Mouse (Mus musculus) hindbrain, embryonic 14.5 days (tissue): ENCODE measurements around the gene Atpif1. TPM values are rescaled to one million over a fixed set of nuclear protein-coding genes. Genes with fewer than 3 reads are reported as not detected.
A peak's percentile ranks its signal among the peaks of the same experiment; 100 is the strongest.

Source experiments
- ATAC-seq: fragments of 200-750 bp; cut with Nextera tagmentation; 2 replicates; pipeline ENCODE4 v1.8.0; 2017; ENCODE audit warnings: moderate number of reproducible peaks, mild to moderate bottlenecking, moderate TSS enrichment, moderate library complexity; ENCODE audit not compliant: low FRiP score
- DNase-seq: peaks from one replicate; pipeline ENCODE4 v3.0.0-alpha.2; 2015; ENCODE audit warnings: low spot score
- H3K27ac ChIP-seq: fragments of 300-500 bp; sonication (generic); 2 replicates; pipeline ENCODE4 v1.5.1; 2014; ENCODE audit warnings: mild to moderate bottlenecking, moderate library complexity
- H3K27me3 ChIP-seq: fragments of 300-500 bp; sonication (generic); 2 replicates; pipeline ENCODE4 v1.6.1; 2014; ENCODE audit warnings: mild to moderate bottlenecking, low read length, mixed read lengths; ENCODE audit not compliant: control insufficient read depth, insufficient read depth
- H3K36me3 ChIP-seq: fragments of 300-500 bp; sonication (generic); replicated peaks from 2 replicates; pipeline ENCODE4 v1.6.1; 2014; ENCODE audit not compliant: control insufficient read depth, insufficient read depth
- H3K4me1 ChIP-seq: fragments of 300-500 bp; sonication (generic); replicated peaks from 2 replicates; pipeline ENCODE4 v1.6.1; 2014; ENCODE audit warnings: antibody characterized with exemption, low read length, mixed read lengths; ENCODE audit not compliant: control insufficient read depth, insufficient read depth
- H3K4me2 ChIP-seq: fragments of 300-500 bp; sonication (generic); replicated peaks from 2 replicates; pipeline ENCODE4 v1.6.1; 2014; ENCODE audit warnings: mild to moderate bottlenecking, moderate library complexity
- H3K4me3 ChIP-seq: fragments of 300-500 bp; sonication (generic); replicated peaks from 2 replicates; pipeline ENCODE4 v1.5.1; 2014; ENCODE audit warnings: mild to moderate bottlenecking, low read length
- H3K9ac ChIP-seq: fragments of 300-500 bp; sonication (generic); 2 replicates; pipeline ENCODE4 v1.6.1; 2014
- H3K9me3 ChIP-seq: fragments of 300-500 bp; sonication (generic); 2 replicates; pipeline ENCODE4 v1.6.1; 2016; ENCODE audit warnings: low read length; ENCODE audit not compliant: control insufficient read depth
- WGBS: fragments of 180-500 bp; shearing (Covaris S2); extraction: QIAGEN DNeasy Blood & Tissue Kit; methylation state at CpG from one replicate; pipeline ENCODE4 v1.1.7; 2014; 5-methylcytosine and 5-hydroxymethylcytosine counted together
- polyA plus RNA-seq: library from polyadenylated mRNA; unstranded; fragments of >200 nt; fragmentation: Nextera tagmentation; extraction: Ambion mirVana; gene quantifications from 2 replicates; pipeline ENCODE4 v1.2.1, GENCODE M21; 2014

Gene Atpif1
- polyA plus RNA-seq: 1,422 and 1,589 TPM in 2 replicates

- H3K9me3 ChIP-seq: no peaks in the 10 kb centered on the region
- ATAC-seq: peak; percentile 92
- peak within 1 kb of the TSS; percentile 97 for H3K9ac ChIP-seq
- H3K4me2 ChIP-seq: peak within 1 kb of the TSS; percentile 70
- no peaks in the 10 kb centered on the region for H3K27me3 ChIP-seq
- peaks cover 32% of the 10 kb centered on the region for H3K4me1 ChIP-seq
- WGBS: under 1% methylated on average over 63 of the region's 63 CpGs
- DNase-seq: peak; percentile 93
- H3K27ac ChIP-seq: peak within 1 kb of the TSS; percentile 98
- H3K4me3 ChIP-seq: peak within 1 kb of the TSS; percentile 81
- H3K36me3 ChIP-seq: peaks cover 21% of the 10 kb centered on the region
These were observed at the start of gene Atpif1 for GRCm38 (mm10) chr4:132532981-132533916. Atpif1 (minus strand) TSS chr4:132533659.

GRCm38 (mm10) chr4:132574809-132575347 is 41.4 kb upstream of the Atpif1 start:
- H3K9me3 ChIP-seq: no peaks in the 10 kb centered on the region
- DNase-seq (no peak), ATAC-seq (no peak)
- H3K4me3 ChIP-seq: no peak overlapping the region
- H3K9ac ChIP-seq: no peak overlapping the region
- H3K27me3 ChIP-seq: no peaks in the 10 kb centered on the region
- H3K4me1 ChIP-seq: no peaks in the 10 kb centered on the region
- WGBS: 85% methylated on average over 1 of the region's 1 CpGs
- no peaks in the 10 kb centered on the region for H3K36me3 ChIP-seq
- H3K4me2 ChIP-seq: no peak overlapping the region
- H3K27ac ChIP-seq: no peak overlapping the region

DNA sequence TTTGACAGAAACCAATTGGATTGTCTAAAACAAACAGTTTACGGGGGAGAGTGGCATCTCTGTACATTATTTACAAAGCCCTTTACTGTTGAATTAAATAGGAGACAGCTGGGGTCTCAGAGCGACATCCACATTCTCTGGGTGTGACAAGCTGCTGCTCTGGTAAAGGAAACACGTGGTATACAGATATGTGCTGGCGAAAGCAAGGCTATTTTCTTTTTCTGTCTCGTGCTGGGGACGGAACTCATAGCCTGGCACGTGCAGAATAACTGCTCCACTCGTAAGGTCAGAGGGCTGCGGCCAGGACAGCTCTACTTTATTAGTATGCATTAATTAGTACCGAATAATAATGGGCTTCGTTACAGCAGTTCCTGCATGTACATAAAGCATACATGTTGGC is 39.9 kb upstream of the Atpif1 start:
- H3K4me1 ChIP-seq: no peaks in the 10 kb centered on the region
- DNase-seq (no peak), ATAC-seq (no peak)
- H3K4me2 ChIP-seq: no peak overlapping the region
- no peaks in the 10 kb centered on the region for H3K36me3 ChIP-seq
- no peaks in the 10 kb centered on the region for H3K27me3 ChIP-seq
- WGBS: 73% methylated on average over 11 of the region's 11 CpGs
- H3K27ac ChIP-seq: no peak overlapping the region
- no peaks in the 10 kb centered on the region for H3K9me3 ChIP-seq
- H3K4me3 ChIP-seq: no peak overlapping the region
- H3K9ac ChIP-seq: no peak overlapping the region

- Histone ChIP-seq H3K9me3 (no peaks in the 10 kb centered on the region), H3K36me3 (no peaks in the 10 kb centered on the region), H3K9ac (no peak overlapping the region), H3K27ac (no peak overlapping the region), H3K27me3 (no peaks in the 10 kb centered on the region), H3K4me1 (no peaks in the 10 kb centered on the region), H3K4me2 (no peak overlapping the region), H3K4me3 (no peak overlapping the region)
- DNase-seq (no peak), ATAC-seq (no peak)
- 84% methylated on average over 9 of the region's 9 CpGs for WGBS
These were observed 37.7 kb upstream of the Atpif1 start for GRCm38 (mm10) chr4:132571190-132571589.

DNA sequence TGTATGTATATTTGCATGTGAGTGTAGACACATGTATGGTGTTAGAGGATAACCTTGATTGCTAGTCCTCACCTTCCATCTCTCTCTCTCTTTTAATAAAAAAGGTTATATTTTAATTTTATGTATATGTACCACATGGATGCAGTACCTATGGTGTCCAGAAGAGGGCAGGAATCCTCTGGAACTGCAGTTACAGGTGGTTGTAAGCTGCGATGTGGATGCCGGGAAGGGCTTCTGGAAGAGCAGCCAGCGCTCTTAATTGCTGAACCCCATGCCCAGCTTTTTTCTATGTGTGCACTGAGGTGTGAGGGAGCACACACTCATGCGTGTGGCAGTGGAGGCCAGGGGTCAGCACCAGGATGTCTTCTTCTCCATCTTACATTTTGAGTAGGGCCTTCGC is 35.7 kb upstream of the Atpif1 start:
- 82% methylated on average over 5 of the region's 5 CpGs for WGBS
- Histone ChIP-seq H3K4me2 (no peak overlapping the region), H3K4me1 (no peaks in the 10 kb centered on the region), H3K27ac (no peak overlapping the region), H3K4me3 (no peak overlapping the region), H3K9me3 (no peaks in the 10 kb centered on the region), H3K36me3 (no peaks in the 10 kb centered on the region), H3K27me3 (no peaks in the 10 kb centered on the region), H3K9ac (no peak overlapping the region)
- DNase-seq (no peak), ATAC-seq (no peak)

DNA sequence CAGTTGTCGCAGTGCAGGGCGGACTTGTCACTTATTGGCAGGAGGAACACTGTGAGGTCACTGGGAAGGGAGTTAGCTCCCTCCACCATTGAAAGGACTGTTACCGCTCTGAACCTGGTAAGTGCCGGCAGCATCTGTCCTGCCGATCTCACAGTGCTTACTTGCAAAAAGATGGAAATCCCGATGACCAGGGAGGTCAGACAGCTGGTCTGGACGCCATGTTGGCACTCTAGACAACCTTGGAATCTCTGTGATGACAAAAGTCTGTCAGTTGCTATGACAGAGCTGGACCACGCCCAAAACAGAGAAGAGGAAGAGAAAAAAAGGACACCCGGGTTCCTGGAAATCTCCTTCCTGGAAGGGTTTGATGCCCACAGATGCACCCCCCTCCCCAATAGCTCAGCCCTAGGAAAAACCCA is 33.9 kb upstream of the Atpif1 start:
- H3K9me3 ChIP-seq: no peaks in the 10 kb centered on the region
- DNase-seq (no peak), ATAC-seq (no peak)
- no peak overlapping the region for H3K4me2 ChIP-seq
- H3K36me3 ChIP-seq: no peaks in the 10 kb centered on the region
- no peaks in the 10 kb centered on the region for H3K27me3 ChIP-seq
- H3K27ac ChIP-seq: no peak overlapping the region
- H3K9ac ChIP-seq: no peak overlapping the region
- no peaks in the 10 kb centered on the region for H3K4me1 ChIP-seq
- WGBS: 76% methylated on average over 9 of the region's 9 CpGs
- H3K4me3 ChIP-seq: no peak overlapping the region

- ATAC-seq (no peak), DNase-seq (no peak)
- Histone ChIP-seq H3K9ac (no peak overlapping the region), H3K4me3 (no peak overlapping the region), H3K4me2 (no peak overlapping the region), H3K4me1 (no peaks in the 10 kb centered on the region), H3K36me3 (no peaks in the 10 kb centered on the region), H3K9me3 (no peaks in the 10 kb centered on the region), H3K27ac (no peak overlapping the region), H3K27me3 (no peaks in the 10 kb centered on the region)
- WGBS: 79% methylated on average over 12 of the region's 12 CpGs
These were observed 31.8 kb upstream of the Atpif1 start for GRCm38 (mm10) chr4:132565089-132565747.

DNA sequence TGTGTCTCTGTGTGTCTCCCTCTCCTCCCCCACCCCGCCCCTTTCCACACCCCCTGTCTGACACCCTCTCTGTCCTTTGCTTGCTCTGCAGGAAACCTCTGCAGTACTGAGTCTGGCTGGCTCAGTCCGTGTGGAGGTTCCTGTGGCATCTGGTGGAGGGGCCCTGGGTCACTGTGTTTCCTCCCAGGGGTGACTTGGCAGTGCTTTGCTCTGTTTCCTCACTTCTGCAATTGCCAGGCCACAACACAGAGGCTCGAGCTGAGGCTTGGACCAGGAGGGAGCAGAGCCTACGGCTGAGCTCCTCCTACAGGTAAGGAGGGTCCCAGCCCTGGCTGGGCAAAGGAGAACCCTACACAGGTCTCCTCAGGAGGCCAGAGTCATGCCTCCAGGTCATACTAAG is 30.5 kb upstream of the Atpif1 start, which contains the start of gene Ptafr:
Gene Ptafr, plus strand, starts transcription at position 103 of the 400 bp plus-strand sequence.
- DNase-seq (no peak), ATAC-seq (no peak)
- no peak within 1 kb of the TSS for H3K4me2 ChIP-seq
- H3K27ac ChIP-seq: no peak within 1 kb of the TSS
- no peak within 1 kb of the TSS for H3K9ac ChIP-seq
- no peaks in the 10 kb centered on the region for H3K36me3 ChIP-seq
- H3K27me3 ChIP-seq: no peaks in the 10 kb centered on the region
- 37% methylated on average over 4 of the region's 4 CpGs for WGBS
- no peak within 1 kb of the TSS for H3K4me3 ChIP-seq
- no peaks in the 10 kb centered on the region for H3K4me1 ChIP-seq
- H3K9me3 ChIP-seq: no peaks in the 10 kb centered on the region

- H3K9ac ChIP-seq: no peak overlapping the region
- no peak for ATAC-seq
- no peaks in the 10 kb centered on the region for H3K9me3 ChIP-seq
- no peaks in the 10 kb centered on the region for H3K36me3 ChIP-seq
- no peak overlapping the region for H3K4me2 ChIP-seq
- H3K4me1 ChIP-seq: no peaks in the 10 kb centered on the region
- H3K27ac ChIP-seq: no peak overlapping the region
- no peaks in the 10 kb centered on the region for H3K27me3 ChIP-seq
- H3K4me3 ChIP-seq: no peak overlapping the region
- WGBS: 83% methylated on average over 3 of the region's 3 CpGs
- DNase-seq: no peak
These were observed 29.8 kb upstream of the Atpif1 start for GRCm38 (mm10) chr4:132563261-132563660.
